Mouse (Mus musculus): ENCODE data around the gene Crygf. TPM values are rescaled to one million over a fixed set of nuclear protein-coding genes. Genes with fewer than 3 reads are reported as not detected.

The Crygf gene
- not detected in 2 replicates for polyA plus RNA-seq (2015; fragmentation: Nextera tagmentation; extraction: Ambion mirVana)

DNA sequence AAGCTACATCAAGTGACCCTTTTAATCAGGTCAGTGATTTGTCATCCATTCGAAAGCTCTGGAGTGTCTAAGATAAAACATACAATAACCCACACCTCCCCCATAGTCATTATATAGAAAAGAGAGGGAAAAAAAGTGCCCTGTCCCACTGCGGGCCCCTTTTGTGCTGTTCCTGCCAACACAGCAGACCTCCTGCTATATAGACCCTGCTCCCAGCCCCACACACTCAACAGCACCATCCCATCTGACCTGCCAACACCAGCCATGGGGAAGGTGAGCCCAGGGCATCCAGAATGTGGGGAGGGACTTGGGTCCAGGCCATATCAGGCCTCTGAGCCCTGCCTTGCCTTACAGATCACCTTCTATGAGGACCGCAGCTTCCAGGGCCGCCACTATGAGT is at the start of gene Crygf:
Gene Crygf (plus strand): TSS at position 227 of the 400 bp plus-strand sequence.

Other genes starting within 250 kb of the Crygf start
- 1.3 and 1.4 TPM in 2 replicates for gene Map2, start 248.8 kb downstream of the Crygf start, polyA plus RNA-seq (2015; fragmentation: Nextera tagmentation; extraction: Ambion mirVana)

Measured in urinary bladder, postnatal 0 days (tissue).